Mouse (Mus musculus) heart, embryonic 10.5 days (tissue): ENCODE data around the gene Nkiras1. TPM values are rescaled to one million over a fixed set of nuclear protein-coding genes. Genes with fewer than 3 reads are reported as not detected.
A peak's percentile ranks its signal among the peaks of the same experiment; 100 is the strongest.

Experiments used
- DNase-seq: peaks from one replicate; pipeline ENCODE4 v3.0.0-alpha.2; 2017; ENCODE audit warnings: low spot score
- H3K27ac ChIP-seq: fragments of 300-500 bp; sonication (generic); 2 replicates; pipeline ENCODE4 v1.5.1; 2016; ENCODE audit warnings: mild to moderate bottlenecking
- H3K27me3 ChIP-seq: fragments of 300-500 bp; sonication (generic); 2 replicates; pipeline ENCODE4 v1.6.1; 2016; ENCODE audit warnings: mild to moderate bottlenecking; ENCODE audit not compliant: poor library complexity, insufficient read depth, severe bottlenecking
- H3K36me3 ChIP-seq: fragments of 300-500 bp; sonication (generic); 2 replicates; pipeline ENCODE4 v1.6.1; 2016; ENCODE audit warnings: mild to moderate bottlenecking, moderate library complexity
- H3K4me1 ChIP-seq: fragments of 300-500 bp; sonication (generic); 2 replicates; pipeline ENCODE4 v1.6.1; 2016; ENCODE audit warnings: mild to moderate bottlenecking
- H3K4me3 ChIP-seq: fragments of 300-500 bp; sonication (generic); 2 replicates; pipeline ENCODE4 v1.5.1; 2016; ENCODE audit warnings: mild to moderate bottlenecking, moderate library complexity
- H3K9me3 ChIP-seq: fragments of 300-500 bp; sonication (generic); 2 replicates; pipeline ENCODE4 v1.6.1; 2016; ENCODE audit warnings: mild to moderate bottlenecking, moderate library complexity
- WGBS: fragments of 180-500 bp; shearing (Covaris S2); methylation state at CpG from one replicate; pipeline ENCODE4 v1.1.7; 2016; 5-methylcytosine and 5-hydroxymethylcytosine counted together
- polyA plus RNA-seq: library from polyadenylated mRNA; unstranded; fragments of >200 nt; fragmentation: Nextera tagmentation; extraction: Ambion mirVana; gene quantifications from 2 replicates; pipeline ENCODE4 v1.2.1, GENCODE M21; 2016

Nkiras1 gene
- polyA plus RNA-seq, 1 experiment from 2014 or later, result 16.7 TPM

- DNase-seq, result peak; percentile 76
- no peaks in the 10 kb centered on the region for H3K9me3 ChIP-seq
- H3K4me1 ChIP-seq, result peaks cover 22% of the 10 kb centered on the region
- H3K27me3 ChIP-seq, result no peaks in the 10 kb centered on the region
- WGBS, result under 1% methylated on average over 91 of the region's 99 CpGs
- peak overlapping the region; percentile 93 for H3K4me3 ChIP-seq
- peaks cover 5% of the 10 kb centered on the region; the same call in 1 of the 2 replicates for H3K36me3 ChIP-seq
- peak overlapping the region; percentile 95 for H3K27ac ChIP-seq
Observed at GRCm38 (mm10) chr14:18330789-18331692, 60.1 kb downstream of the Nkiras1 start.

GRCm38 (mm10) chr14:18331693-18332131, 60.8 kb downstream of the Nkiras1 start, which contains the start of gene Ube2e1:
Ube2e1 (minus strand) TSS chr14:18331859.
- WGBS, result 0% methylated on average over 33 of the region's 39 CpGs
- peak; percentile 91 for DNase-seq
- Histone ChIP-seq H3K4me3 (peak within 1 kb of the TSS; percentile 93), H3K4me1 (peaks cover 16% of the 10 kb centered on the region), H3K27ac (peak within 1 kb of the TSS; percentile 95), H3K36me3 (peaks cover 5% of the 10 kb centered on the region; the same call in 1 of the 2 replicates), H3K9me3 (no peaks in the 10 kb centered on the region), H3K27me3 (no peaks in the 10 kb centered on the region)

Other genes starting within 250 kb of the Nkiras1 start
- 5.4 and 8.8 TPM in 2 replicates for gene Nr1d2, start 32.0 kb upstream of the Nkiras1 start, polyA plus RNA-seq
- gene Rpl15, start 255 bp downstream of the Nkiras1 start, polyA plus RNA-seq, result 332 and 406 TPM in 2 replicates
- gene Ube2e1, start 60.7 kb downstream of the Nkiras1 start, polyA plus RNA-seq, result 63.9 and 107 TPM in 2 replicates